Mouse (Mus musculus) adrenal gland, adult 10 weeks (tissue): ENCODE results near the gene Trim58. TPM values are rescaled to one million over a fixed set of nuclear protein-coding genes. Genes with fewer than 3 reads are reported as not detected.

Experiments used
- polyA plus RNA-seq: library from polyadenylated mRNA; stranded (reverse); fragments of 350-450 nt; fragmentation: Illumina TruSeq; extraction: RNeasy Lipid Tissue Mini Kit (QIAGEN cat#74804); gene quantifications from one replicate; pipeline ENCODE4 v1.2.3, GENCODE M21; 2014; ENCODE audit warnings: low read depth, low replicate concordance

The Trim58 gene
- not detected for polyA plus RNA-seq

DNA sequence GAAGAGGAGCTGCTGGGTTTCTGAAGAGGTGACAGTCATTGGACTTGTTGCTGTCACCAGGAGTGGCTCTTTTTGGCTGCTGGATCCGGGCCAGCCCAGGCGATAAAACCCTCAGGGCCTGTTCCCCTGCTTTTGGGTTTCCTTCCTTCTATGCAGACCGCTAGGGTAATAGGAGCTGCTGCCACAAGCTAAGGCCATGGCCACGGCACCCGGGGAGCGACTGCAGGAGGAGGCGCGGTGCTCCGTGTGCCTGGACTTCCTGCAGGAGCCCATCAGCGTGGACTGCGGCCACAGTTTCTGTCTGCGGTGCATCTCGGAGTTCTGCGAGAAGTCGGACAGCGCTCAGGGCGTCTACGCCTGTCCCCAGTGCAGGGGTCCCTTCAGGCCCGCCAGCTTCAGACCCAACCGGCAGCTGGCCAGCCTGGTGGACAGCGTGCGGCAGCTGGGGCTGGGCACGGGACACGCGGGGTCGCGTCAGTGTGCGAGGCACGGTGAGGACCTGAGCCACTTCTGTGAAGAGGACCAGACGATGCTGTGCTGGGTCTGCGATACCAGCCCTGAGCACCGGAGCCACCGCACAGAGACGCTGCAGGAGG, at the start of gene Trim58:
Gene Trim58, plus strand, starts transcription at position 194 of the 596 bp plus-strand sequence.

DNA sequence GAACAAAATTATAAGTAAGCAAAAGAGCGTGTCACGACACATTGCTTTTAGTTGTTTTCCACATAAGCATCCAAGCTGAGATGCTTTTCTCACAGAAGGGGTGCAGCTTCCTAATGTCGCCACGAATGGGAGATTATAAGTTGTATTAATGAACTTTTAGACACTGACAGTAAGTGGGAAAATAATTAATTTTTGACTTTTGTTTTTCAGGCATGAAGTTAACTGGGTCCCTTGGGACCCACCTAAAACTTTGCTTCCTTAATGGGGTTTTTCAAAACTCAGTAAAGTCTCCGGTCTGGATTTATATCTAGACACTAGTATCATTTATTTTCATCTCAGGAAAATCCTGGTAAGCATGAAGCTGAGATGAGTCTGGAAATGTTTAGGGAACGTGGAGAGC, 45.5 kb upstream of the Trim58 start, which contains the start of gene Olfr324:
Gene Olfr324, plus strand, starts transcription at position 301 of the 400 bp plus-strand sequence.

DNA sequence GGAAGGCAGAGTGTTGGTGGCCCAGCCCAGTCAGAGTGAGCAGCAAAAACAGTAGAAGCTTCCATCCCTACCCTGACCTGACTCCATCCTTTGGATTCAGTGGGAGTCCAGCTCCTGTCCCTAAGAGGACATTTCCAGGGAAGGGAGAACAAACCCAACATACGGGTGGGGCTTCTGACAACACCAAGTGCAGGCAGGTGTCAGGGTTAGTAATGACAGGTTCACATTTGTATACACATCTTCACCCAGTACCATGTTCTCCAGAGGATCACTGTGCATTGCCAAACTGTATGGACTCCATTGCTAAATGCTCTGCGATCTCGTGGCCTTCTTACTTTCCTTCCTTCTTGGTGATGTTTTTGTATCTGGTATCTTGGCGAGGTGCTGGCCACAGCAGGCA, 24.3 kb upstream of the Trim58 start, which contains the start of gene 2210407C18Rik:
Gene 2210407C18Rik, minus strand, starts transcription at position 101 of the 400 bp plus-strand sequence.

DNA sequence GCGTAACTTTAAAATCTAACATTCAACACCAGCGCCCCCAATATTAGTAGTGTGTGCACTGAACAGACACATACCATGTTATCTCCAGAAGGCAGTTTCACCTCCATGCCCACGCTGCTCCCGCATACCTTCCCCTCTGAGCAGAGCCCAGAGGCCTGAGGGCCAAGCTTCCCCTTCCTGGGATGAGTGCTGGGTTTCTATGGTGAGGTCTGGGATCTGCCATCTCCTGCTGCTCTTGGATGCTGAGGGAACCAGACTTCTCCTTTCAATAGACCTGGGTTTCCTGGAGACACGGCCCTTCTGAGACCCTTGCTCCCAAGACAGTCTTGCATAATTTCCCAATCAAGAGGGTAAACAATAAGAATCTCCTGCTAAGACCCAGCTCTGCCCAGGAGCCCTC, 9.9 kb upstream of the Trim58 start, which contains the start of gene Olfr323:
Gene Olfr323, minus strand, starts transcription at position 101 of the 400 bp plus-strand sequence.

DNA sequence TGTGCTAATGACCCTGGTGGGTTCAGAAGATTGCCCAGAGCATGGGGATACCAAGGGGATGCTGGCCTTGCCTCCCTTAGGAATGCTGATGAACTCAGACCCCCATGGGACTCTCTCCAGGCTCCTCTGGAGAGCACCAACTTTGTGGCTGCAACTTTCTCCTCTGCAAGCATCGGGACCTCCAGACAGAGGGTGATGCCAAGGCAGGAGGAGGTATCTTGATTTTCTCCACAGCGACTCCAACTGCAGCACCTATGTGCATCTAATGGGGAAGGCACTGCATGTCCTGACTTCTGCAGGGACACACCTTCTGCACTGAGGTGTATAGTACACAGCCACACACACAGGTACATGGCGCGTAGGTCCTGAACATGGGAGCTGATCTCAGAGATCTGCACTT, 18.3 kb downstream of the Trim58 start, which contains the start of gene Olfr322:
Gene Olfr322, plus strand, starts transcription at position 187 of the 400 bp plus-strand sequence.

DNA sequence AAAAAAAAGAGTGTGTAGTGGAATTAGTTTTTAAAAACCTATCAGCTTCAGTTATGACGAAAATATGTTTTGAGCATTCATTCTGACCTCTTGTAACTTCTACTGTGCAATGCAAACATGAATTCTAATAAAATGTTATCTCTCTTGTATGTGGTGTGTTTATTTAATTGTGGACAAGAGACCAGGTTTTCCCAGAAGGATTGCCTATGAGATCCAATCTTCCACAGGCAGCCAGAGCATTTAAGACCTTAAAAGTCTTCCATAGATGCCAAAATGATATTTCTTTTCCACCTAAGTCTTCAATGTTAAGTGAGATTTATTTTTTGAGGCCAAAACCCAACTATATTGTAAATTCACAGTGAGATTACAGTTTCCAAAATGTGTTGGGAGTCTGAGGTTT, 40.5 kb downstream of the Trim58 start, which contains the start of gene Olfr320:
Gene Olfr320, plus strand, starts transcription at position 301 of the 400 bp plus-strand sequence.

DNA sequence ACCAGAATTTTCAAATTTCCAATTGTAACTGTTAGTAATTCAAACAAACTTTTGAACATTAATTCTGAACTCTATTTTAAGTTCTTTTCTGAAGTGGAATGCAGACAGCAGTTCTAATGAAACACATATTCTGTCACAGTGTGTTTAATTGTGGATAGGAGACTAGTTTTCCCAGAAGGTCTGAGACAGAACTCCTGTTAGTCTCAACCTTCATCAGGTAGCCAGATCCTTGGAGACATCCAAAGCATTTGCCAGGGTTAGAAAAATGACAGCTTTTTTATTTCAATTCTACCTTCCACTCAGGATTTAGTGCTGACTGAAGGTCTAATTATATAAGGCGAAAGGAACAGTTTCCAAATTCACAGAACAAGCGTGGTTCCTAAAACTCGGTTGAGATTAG, 58.6 kb downstream of the Trim58 start, which contains the start of gene Olfr319:
Gene Olfr319, plus strand, starts transcription at position 301 of the 400 bp plus-strand sequence.

Other genes starting within 250 kb of the Trim58 start
- gene 1810065E05Rik, start 219.4 kb upstream of the Trim58 start, polyA plus RNA-seq: not detected
- gene Gm12253, start 207.9 kb upstream of the Trim58 start, polyA plus RNA-seq: not detected
- gene Lypd9, start 187.5 kb upstream of the Trim58 start, polyA plus RNA-seq: not detected
- gene Olfr30, start 178.2 kb upstream of the Trim58 start, polyA plus RNA-seq: not detected
- not detected for gene Olfr332, start 147.9 kb upstream of the Trim58 start, polyA plus RNA-seq
- gene Olfr331, start 137.9 kb upstream of the Trim58 start, polyA plus RNA-seq: not detected
- gene Olfr330, start 105.6 kb upstream of the Trim58 start, polyA plus RNA-seq: 1.5 TPM
- gene Olfr329-ps, start 94.0 kb upstream of the Trim58 start, polyA plus RNA-seq: 3.0 TPM
- not detected for gene Olfr328, start 84.8 kb upstream of the Trim58 start, polyA plus RNA-seq
- gene Olfr224, start 69.9 kb upstream of the Trim58 start, polyA plus RNA-seq: not detected
- gene Olfr325, start 62.7 kb upstream of the Trim58 start, polyA plus RNA-seq: not detected
- not detected for gene Olfr324, start 45.4 kb upstream of the Trim58 start, polyA plus RNA-seq
- gene 2210407C18Rik, start 24.4 kb upstream of the Trim58 start, polyA plus RNA-seq: not detected
- gene Olfr323, start 10.0 kb upstream of the Trim58 start, polyA plus RNA-seq: not detected
- gene Olfr322, start 18.3 kb downstream of the Trim58 start, polyA plus RNA-seq: not detected
- gene Olfr320, start 40.6 kb downstream of the Trim58 start, polyA plus RNA-seq: not detected
- not detected for gene Olfr319, start 58.7 kb downstream of the Trim58 start, polyA plus RNA-seq
- not detected for gene Olfr318, start 83.5 kb downstream of the Trim58 start, polyA plus RNA-seq
- gene Olfr317, start 98.7 kb downstream of the Trim58 start, polyA plus RNA-seq: not detected
- not detected for gene Olfr316, start 112.3 kb downstream of the Trim58 start, polyA plus RNA-seq
- gene Olfr315, start 132.7 kb downstream of the Trim58 start, polyA plus RNA-seq: not detected
- gene Olfr314, start 142.5 kb downstream of the Trim58 start, polyA plus RNA-seq: not detected
- gene Fam183b, start 161.5 kb downstream of the Trim58 start, polyA plus RNA-seq: 4.1 TPM
- gene Olfr313, start 174.5 kb downstream of the Trim58 start, polyA plus RNA-seq: not detected
- not detected for gene Olfr312, start 188.8 kb downstream of the Trim58 start, polyA plus RNA-seq
- gene Olfr311, start 198.8 kb downstream of the Trim58 start, polyA plus RNA-seq: not detected
- 5.5 TPM for gene Gm12258, start 206.7 kb downstream of the Trim58 start, polyA plus RNA-seq
- 6.7 TPM for gene 2810021J22Rik, start 226.8 kb downstream of the Trim58 start, polyA plus RNA-seq